Mouse (Mus musculus) lung, postnatal 0 days (tissue): ENCODE data around the gene Ccser1.

Experiments used
- CTCF ChIP-seq: IDR thresholded peaks from 2 replicates; pipeline ENCODE4 v1.5.1; 2016; ENCODE audit warnings: antibody characterized with exemption, mild to moderate bottlenecking
- EP300 ChIP-seq: IDR thresholded peaks from 2 replicates; pipeline ENCODE4 v1.6.1; 2016; ENCODE audit warnings: antibody characterized with exemption, mild to moderate bottlenecking, control low read depth

DNA sequence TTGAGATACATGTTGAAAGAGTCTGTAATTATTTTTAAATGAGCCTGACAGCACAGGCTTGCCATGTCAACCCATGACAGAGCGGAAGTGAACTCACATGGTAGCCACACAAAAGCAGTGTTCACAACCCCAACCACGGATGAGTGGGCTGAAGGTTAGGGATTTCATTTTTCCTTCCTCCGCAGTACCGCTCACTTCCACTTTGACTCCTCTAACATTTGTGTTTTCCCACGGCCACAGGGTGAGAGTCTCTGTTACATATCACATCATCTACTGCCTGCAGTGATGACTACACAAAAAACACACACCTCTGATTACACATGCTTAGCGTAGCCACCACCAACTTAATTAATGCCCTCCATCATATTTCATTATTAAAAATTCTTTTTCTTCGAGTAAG is 120.9 kb downstream of the Ccser1 start:
- TF ChIP-seq EP300, result no peak
- TF ChIP-seq CTCF, result no peak
